Mouse (Mus musculus) cortical plate, adult 2 months (tissue): ENCODE results near the gene Pdcd4. TPM values are rescaled to one million over a fixed set of nuclear protein-coding genes. Genes with fewer than 3 reads are reported as not detected.

Experiments
- H3K27ac ChIP-seq: fragments of 200-500 bp; 2 replicates; pipeline ENCODE4 v1.5.1; 2012; ENCODE audit warnings: low read length, control low read depth, inconsistent platforms; ENCODE audit not compliant: insufficient read depth
- H3K4me1 ChIP-seq: fragments of 200-500 bp; 2 replicates; pipeline ENCODE4 v1.6.1; 2011; ENCODE audit warnings: low read length; ENCODE audit not compliant: control insufficient read depth, insufficient read depth
- H3K4me3 ChIP-seq: fragments of 200-500 bp; 2 replicates; pipeline ENCODE4 v1.5.1; 2011; ENCODE audit warnings: mild to moderate bottlenecking, low read length, control low read depth; ENCODE audit not compliant: insufficient read depth
- CTCF ChIP-seq: fragments of 200-500 bp; IDR thresholded peaks from 2 replicates; pipeline ENCODE4 v1.5.1; 2011; ENCODE audit warnings: mild to moderate bottlenecking, control low read depth, low read length; ENCODE audit not compliant: insufficient read depth; ENCODE audit errors: extremely low read depth
- POLR2A ChIP-seq: fragments of 200-500 bp; IDR thresholded peaks from 2 replicates; pipeline ENCODE4 v1.6.1; 2011; ENCODE audit warnings: mild to moderate bottlenecking, low read length, control low read depth; ENCODE audit not compliant: insufficient read depth; ENCODE audit errors: extremely low read depth
- polyA plus RNA-seq: library from polyadenylated mRNA; depleted of rRNA; stranded (reverse); fragments of >200 nt; gene quantifications from 2 replicates; pipeline ENCODE4 v1.2.3, GENCODE M21; 2012; rRNA removed

Gene Pdcd4
- 54.9 and 61.1 TPM in 2 replicates for polyA plus RNA-seq

GRCm38 (mm10) chr19:53892061-53892460 lies at the start of gene Pdcd4:
TSS of gene Pdcd4 (plus strand) at chr19:53892231.
- no peak for TF ChIP-seq POLR2A
- TF ChIP-seq CTCF, result no peak
- no peak within 1 kb of the TSS for H3K4me3 ChIP-seq
- H3K27ac ChIP-seq, result no peak within 1 kb of the TSS
- H3K4me1 ChIP-seq, result peaks cover 7% of the 10 kb centered on the region

DNA sequence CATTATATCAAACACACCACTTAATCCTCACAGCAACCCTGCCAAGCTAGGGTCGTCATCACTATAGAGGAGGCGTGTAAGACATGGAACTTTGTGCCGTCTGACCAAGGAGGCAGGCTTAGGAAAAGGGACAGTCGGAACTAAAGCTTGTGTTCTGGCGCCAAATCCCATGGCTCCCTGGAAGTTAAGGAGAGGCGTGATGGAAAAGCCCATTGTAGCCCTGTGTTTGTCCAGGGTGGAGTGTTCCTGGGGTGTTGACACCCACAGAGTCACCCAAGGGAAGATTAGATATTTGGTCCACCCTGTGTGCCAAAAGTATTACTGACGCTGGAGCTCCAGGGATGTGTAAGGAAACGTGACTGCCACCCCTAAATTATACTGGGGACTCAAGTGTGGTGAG lies 48.1 kb upstream of the Pdcd4 start:
- H3K4me1 ChIP-seq, result no peaks in the 10 kb centered on the region
- no peak for TF ChIP-seq POLR2A
- no peak for TF ChIP-seq CTCF
- H3K4me3 ChIP-seq, result no peak overlapping the region
- H3K27ac ChIP-seq, result no peak overlapping the region

- no peak overlapping the region for H3K4me3 ChIP-seq
- H3K27ac ChIP-seq, result no peak overlapping the region
- TF ChIP-seq POLR2A, result no peak
- TF ChIP-seq CTCF, result no peak
- H3K4me1 ChIP-seq, result peaks cover 10% of the 10 kb centered on the region
Observed at GRCm38 (mm10) chr19:53848272-53848995, 43.6 kb upstream of the Pdcd4 start.

GRCm38 (mm10) chr19:53850166-53850922 lies 41.7 kb upstream of the Pdcd4 start:
- TF ChIP-seq POLR2A (no peak), CTCF (no peak)
- Histone ChIP-seq H3K4me1 (peaks cover 13% of the 10 kb centered on the region), H3K4me3 (no peak overlapping the region), H3K27ac (peak overlapping the region; percentile 39; the same call in 1 of the 2 replicates)

DNA sequence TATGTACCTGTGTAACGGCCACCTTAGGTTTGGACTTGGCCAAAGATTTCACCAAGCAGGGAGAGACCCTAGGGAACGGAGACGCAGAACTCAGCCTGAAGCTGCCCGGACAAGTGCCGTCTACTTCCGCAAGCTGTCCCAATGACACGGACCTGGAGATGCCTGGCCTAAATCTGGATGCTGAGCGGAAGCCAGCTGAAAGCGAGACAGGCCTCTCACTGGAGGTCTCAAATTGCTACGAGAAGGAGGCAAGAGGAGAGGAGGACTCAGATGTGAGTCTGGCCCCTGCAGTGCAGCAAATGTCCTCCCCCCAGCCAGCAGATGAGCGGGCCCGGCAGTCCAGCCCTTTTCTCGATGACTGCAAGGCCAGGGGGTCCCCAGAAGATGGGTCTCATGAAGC lies 40.7 kb upstream of the Pdcd4 start:
- TF ChIP-seq CTCF (no peak), POLR2A (no peak)
- H3K4me3 ChIP-seq, result no peak overlapping the region
- peaks cover 13% of the 10 kb centered on the region for H3K4me1 ChIP-seq
- H3K27ac ChIP-seq, result no peak overlapping the region

DNA sequence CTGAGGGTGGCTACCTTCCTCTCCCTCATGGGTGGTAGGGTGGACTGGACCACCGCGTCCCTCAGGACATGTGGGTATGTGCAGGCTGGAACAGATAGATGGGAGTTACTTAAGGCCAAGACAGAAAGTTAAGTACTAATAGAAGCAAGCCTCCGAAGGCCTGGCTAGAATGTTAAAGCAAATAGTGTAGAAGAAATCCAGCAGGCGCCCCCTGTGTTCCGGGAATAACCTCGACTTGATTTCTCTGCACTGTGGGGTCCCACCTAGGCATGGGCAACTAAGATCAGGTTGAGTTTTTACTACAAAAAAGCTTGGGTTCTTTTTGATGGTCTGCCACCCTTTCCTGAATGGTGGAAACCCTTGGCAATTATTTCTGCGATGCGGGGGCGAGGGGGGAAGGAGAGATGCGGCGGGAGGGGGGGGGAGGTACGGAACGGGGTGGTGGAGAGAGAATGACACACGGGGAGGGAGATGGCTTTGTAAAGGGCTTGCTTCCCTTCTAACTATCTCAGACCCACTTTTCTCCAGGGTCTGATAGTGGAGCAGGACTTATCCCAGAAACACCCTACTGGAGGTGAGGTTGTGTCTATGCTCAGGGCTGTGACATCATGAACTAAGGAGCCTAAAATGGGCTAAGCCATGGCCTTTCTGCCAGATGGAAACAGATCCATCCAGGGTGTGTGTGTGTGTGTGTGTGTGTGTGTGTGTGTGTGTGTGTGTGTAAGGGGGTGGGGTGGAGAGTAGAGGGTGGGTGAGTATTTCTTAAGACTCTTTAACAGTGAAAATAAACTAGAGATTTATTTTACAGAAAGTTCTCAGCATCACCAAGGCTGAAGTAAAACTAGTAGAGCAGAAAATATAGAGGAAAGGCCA lies 40.0 kb upstream of the Pdcd4 start:
- no peak for TF ChIP-seq POLR2A
- no peak for TF ChIP-seq CTCF
- H3K4me3 ChIP-seq, result no peak overlapping the region
- H3K27ac ChIP-seq, result peak overlapping the region; percentile 75; the same call in 1 of the 2 replicates
- peaks cover 13% of the 10 kb centered on the region for H3K4me1 ChIP-seq

- H3K27ac ChIP-seq, result peak overlapping the region; percentile 75; the same call in 1 of the 2 replicates
- H3K4me1 ChIP-seq, result peaks cover 13% of the 10 kb centered on the region
- TF ChIP-seq CTCF (no peak), POLR2A (0 out of 2 replicates have a peak, but pooled peaks have one; percentile 4)
- no peak overlapping the region for H3K4me3 ChIP-seq
Observed at GRCm38 (mm10) chr19:53852699-53853451, 39.2 kb upstream of the Pdcd4 start.

DNA sequence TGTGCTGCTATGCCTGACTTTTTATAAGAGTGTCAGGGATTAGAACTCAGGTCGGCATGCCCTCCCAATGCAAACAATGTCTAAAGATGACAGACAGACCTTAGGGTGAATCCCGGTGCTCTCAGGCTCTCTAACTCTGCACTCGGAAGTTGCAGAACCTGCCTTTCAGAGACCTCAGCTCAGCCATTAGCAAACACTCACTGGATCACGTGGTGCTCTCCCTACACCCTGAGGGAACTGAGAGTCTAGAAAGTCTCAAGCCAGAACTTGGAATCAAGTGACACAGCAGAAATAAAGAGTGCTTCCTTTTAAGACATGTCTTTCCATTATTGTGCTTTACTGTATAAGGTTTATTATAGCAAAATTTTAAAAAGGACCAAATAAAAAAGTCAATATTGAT lies 37.1 kb upstream of the Pdcd4 start:
- Histone ChIP-seq H3K27ac (no peak overlapping the region), H3K4me3 (no peak overlapping the region), H3K4me1 (peaks cover 11% of the 10 kb centered on the region)
- TF ChIP-seq POLR2A (no peak), CTCF (no peak)

DNA sequence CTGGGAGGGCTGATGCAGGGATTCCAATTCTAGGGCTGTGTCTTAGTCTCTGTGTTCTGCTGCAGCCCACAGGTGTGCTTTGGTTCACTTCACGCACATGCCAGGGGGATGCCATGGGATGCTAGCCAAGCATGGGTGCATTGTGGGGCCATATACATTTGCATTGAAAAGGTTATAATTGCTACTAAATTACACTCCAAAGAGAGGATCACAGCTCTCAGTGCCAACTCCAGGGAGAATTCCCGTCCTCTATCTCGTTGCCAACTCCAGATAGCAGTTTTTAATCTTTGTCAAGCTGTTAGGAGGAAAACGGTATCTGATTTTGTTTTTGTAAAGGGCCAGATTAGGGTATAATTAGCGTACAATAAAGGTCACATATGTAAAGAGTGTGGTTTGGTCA lies 36.2 kb upstream of the Pdcd4 start:
- Histone ChIP-seq H3K4me3 (no peak overlapping the region), H3K27ac (no peak overlapping the region), H3K4me1 (peaks cover 8% of the 10 kb centered on the region)
- TF ChIP-seq POLR2A (no peak), CTCF (no peak)

DNA sequence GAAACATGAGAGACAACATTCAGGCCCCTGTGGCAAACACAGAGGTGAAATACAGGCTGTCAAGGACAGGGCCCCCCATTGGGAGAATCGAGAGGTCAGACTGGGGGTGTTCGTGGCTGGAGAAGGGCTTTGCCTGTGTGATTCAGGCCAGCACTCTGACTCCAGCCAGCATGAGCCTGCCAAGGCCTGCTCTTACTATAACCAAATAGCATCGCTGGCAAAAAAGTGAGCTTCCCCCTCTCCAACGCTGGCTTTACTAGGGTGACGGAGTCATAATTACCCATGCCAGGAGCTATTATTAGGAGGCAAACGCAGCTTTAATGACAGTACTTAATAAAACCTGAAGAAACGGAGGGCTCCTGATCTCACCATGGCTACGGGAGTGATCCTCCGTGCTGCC lies 35.2 kb upstream of the Pdcd4 start:
- Histone ChIP-seq H3K4me3 (no peak overlapping the region), H3K27ac (no peak overlapping the region), H3K4me1 (peaks cover 6% of the 10 kb centered on the region)
- no peak for TF ChIP-seq CTCF
- TF ChIP-seq POLR2A, result no peak
